Mouse (Mus musculus): ENCODE measurements around the gene Coasy. TPM values are rescaled to one million over a fixed set of nuclear protein-coding genes. Genes with fewer than 3 reads are reported as not detected.

The Coasy gene
- total RNA-seq (2015) = 19.8 and 28.1 TPM in 2 replicates
- 28.0 and 31.7 TPM in 2 replicates for total RNA-seq (2017)

DNA sequence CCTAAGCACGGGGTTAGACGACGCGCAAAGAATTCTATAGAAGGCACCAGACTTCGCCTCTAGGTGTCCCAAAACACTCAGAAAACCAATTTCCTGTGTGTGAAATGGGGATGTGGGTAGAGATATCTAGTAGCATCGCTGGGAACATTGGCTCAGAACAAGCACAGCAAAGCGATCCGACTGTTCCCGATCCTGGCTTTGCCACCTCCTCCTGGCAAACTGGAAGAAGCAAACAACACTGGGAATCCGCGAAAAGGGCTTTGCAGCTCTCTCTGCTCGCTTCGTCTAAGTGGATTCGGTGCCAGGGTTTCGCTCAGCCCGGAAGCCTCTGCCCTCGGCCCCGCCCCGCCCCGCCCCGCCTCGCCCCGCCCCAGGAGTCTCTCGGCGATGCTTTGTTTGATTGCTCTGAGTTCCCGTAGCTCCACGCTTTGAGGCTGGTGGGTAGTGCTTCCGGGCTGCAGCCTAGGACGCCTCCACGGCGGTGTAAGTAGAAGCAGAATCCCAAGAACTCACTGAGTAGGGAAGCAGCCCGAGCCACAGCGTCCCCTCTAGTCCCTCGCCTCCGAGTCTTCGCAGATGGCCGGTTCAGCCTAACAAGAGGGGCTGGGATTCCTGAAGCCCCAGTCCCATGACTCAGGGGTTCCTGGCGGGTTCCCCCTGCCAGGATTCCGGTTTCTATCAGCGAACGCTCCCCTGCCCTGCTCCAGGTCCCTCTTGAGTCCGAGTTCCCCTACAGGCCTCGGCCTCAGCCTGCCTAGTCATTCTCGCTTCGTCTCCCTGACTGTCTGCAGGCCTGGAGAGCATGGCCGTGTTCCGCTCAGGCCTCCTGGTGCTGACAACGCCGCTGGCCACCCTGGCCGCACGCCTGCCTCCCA lies at the start of gene Coasy:
Gene Coasy (plus strand): TSS at position 358 of the 875 bp plus-strand sequence.
- ATAC-seq (replicated peaks; ENCODE audit: poor library complexity) = peak; percentile 70

DNA sequence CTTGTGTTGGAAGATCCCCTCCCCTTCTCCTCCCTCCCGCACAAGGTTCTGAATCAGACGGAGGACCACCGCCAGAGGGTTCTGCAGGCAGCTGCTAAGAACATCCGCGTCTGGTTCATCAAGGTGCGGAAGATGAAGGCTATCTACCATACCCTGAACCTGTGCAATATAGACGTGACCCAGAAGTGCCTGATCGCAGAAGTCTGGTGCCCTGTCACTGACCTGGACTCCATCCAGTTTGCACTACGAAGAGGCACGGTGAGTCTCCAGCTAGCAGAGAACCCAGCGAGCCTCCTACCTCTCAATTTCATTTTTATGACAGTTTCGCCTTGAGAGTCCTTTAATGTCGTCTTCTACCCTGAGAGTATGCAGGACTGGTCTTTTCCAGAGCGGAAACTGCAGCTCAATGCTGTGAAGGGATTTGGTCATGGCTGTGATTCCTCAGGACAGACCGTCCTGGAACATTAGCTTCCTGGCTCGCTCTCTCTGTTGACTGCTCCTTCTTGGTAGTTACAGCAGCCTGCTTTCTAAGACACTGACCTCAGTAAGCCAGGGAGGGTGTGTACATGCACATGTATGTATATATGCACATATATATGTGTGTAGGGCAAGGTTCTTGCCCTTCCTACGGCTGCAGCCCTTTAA lies 48.4 kb upstream of the Coasy start:
- ATAC-seq (replicated peaks; ENCODE audit: poor library complexity) = no peak

DNA sequence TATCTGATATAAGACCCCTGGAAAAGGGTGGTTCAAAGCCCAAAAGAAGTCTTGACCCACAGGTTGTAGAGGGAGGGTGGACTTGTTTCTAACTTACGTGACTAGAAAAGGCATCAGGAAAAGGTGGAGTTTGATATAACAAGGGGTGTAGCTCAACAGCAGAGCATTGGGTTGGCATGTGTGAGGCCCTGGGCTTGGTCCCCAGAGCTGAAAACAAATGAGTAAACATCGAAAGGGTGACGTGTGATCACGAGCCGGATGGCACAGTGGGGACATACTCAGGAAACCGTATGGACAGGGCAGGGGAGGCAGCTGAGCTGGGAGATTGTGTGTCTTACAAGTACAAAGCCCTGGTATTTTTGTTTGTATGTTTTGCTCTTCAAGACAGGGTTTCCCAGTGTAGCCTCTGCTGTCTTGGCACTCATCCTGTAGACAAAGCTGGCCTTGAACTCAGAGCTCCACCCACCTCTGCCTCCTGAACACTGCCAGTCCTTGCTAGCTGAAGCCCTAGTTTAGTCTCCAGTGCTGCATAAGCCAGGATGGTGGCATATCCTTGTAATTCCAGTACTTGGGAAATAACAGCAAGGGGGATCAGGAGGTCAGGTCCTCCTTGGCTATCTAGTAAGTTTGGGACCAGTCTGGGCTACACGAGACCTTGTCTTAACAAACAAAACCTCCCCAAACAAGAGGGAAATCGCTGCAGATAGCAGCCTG lies 47.6 kb upstream of the Coasy start:
- ATAC-seq (replicated peaks; ENCODE audit: poor library complexity) = no peak

GRCm38 (mm10) chr11:101035328-101035695 lies 47.1 kb upstream of the Coasy start:
- no peak for ATAC-seq (replicated peaks; ENCODE audit: poor library complexity)

- ATAC-seq (replicated peaks; ENCODE audit: poor library complexity) = no peak
These were observed 44.6 kb upstream of the Coasy start for GRCm38 (mm10) chr11:101037795-101038194.

GRCm38 (mm10) chr11:101045826-101046225 lies 36.5 kb upstream of the Coasy start:
- no peak for ATAC-seq (replicated peaks; ENCODE audit: poor library complexity)

GRCm38 (mm10) chr11:101046440-101046839 lies 35.9 kb upstream of the Coasy start:
- no peak for ATAC-seq (replicated peaks; ENCODE audit: poor library complexity)

GRCm38 (mm10) chr11:101047502-101047901 lies 34.9 kb upstream of the Coasy start:
- no peak for ATAC-seq (replicated peaks; ENCODE audit: poor library complexity)

DNA sequence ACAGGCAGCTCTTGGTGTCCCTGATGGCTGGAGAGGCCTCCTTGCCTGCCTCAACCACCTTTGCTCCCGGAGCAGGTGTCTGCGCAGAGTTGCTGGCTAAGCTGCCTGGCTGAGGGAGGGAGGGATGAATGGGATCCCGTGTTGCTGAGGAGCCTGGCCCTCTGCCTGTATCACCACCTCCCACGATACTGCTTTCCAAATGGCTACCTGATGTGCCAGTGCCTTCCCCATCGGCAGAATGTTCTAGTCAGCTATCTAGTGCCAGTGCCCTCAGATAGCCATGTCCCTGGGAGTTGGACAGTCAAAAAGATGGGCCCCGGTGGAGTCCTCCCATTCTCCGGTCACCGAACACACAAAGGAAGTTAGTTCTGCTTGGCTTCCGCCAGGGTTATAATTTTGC lies 32.0 kb upstream of the Coasy start:
- no peak for ATAC-seq (replicated peaks; ENCODE audit: poor library complexity)

- no peak for ATAC-seq (replicated peaks; ENCODE audit: poor library complexity)
These were observed 31.3 kb upstream of the Coasy start for GRCm38 (mm10) chr11:101051051-101051493.

DNA sequence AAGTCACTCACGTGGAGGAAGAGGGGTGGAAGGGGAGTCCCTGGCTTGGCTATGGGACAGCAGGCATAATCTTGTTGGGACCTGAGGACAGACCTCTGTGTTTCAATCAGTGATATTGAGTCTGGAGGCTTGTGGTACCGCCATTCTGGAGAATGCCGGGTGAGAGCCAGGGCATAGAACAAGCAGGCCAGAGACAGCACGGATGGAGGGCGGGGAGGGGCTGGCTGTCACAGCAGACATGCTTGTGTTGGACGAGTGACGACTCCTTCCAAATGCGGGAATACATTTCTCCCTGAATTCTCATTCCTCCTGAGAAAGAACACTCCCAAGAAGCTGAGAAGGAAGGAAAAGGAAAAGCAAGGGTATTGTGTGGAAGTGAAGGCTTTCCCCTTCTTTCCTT lies 30.7 kb upstream of the Coasy start:
- no peak for ATAC-seq (replicated peaks; ENCODE audit: poor library complexity)

GRCm38 (mm10) chr11:101052751-101053473 lies 29.5 kb upstream of the Coasy start:
- peak; percentile 43; the same call in 1 of the 2 replicates for ATAC-seq (replicated peaks; ENCODE audit: poor library complexity)

- ATAC-seq (replicated peaks; ENCODE audit: poor library complexity) = no peak
These were observed 28.4 kb upstream of the Coasy start for GRCm38 (mm10) chr11:101053974-101054373.

- 0 out of 2 replicates have a peak, but pooled peaks have one; percentile 32 for ATAC-seq (replicated peaks; ENCODE audit: poor library complexity)
These were observed 26.9 kb upstream of the Coasy start for GRCm38 (mm10) chr11:101055418-101055817.

GRCm38 (mm10) chr11:101056885-101057284 lies 25.5 kb upstream of the Coasy start:
- ATAC-seq (replicated peaks; ENCODE audit: poor library complexity) = no peak

DNA sequence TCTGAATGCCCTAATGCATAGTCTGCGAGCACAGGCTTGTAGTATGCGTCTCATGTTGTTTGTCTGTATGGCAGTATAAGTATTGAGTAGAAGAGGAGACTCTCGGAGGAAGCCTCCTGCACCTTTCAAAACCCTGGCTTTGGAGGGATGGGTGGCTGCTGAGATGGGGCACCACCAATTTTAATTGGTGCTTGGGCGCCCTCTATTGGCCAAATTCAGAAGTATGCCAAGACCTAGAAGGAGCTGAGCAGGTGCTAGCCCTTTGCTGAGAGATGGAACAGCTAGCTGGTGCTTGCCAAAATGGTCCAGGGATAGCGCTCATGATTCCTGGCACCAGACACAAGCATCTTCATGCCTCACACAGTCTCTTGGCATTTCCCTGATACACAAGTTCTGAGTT lies 24.5 kb upstream of the Coasy start:
- ATAC-seq (replicated peaks; ENCODE audit: poor library complexity) = peak; percentile 74

DNA sequence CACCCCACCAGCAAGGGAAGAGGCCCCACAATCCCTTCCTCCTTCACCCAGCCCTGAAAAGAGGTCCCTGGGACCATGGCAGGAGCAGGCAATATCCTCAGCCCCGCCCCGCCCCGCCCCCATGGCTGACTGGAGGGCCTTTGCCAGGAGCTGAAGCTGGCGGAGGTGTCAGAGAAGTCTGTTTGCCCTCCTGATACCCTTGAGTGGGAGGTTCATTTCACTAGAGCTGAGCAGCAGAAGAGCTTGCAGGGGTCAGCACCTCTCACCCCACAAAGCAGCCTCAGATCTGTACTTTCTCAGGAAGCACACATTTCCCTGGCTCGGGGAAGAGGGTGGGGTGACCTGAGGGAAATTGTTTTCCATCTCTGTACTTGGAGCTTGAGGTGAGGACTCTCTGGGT lies 23.6 kb upstream of the Coasy start:
- no peak for ATAC-seq (replicated peaks; ENCODE audit: poor library complexity)

DNA sequence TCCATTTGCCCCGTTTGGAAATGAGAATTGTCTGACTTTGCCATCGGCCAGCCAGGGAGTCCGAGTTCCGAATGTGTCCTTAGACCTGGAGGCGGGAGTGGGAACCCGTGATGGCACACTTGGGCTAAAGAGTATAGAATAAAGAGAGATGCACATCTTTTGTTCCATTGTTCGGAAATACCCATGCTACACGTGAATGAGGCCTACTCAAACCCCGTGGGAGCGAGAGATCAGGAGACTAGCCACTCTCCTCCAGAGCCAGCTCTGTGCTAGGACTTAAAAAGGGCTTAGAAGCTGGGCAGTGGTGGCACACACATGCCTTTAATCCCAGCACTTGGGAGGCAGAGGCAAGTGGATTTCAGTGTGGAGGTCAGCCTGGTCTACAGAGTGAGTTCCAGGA lies 22.9 kb upstream of the Coasy start:
- ATAC-seq (replicated peaks; ENCODE audit: poor library complexity) = no peak

DNA sequence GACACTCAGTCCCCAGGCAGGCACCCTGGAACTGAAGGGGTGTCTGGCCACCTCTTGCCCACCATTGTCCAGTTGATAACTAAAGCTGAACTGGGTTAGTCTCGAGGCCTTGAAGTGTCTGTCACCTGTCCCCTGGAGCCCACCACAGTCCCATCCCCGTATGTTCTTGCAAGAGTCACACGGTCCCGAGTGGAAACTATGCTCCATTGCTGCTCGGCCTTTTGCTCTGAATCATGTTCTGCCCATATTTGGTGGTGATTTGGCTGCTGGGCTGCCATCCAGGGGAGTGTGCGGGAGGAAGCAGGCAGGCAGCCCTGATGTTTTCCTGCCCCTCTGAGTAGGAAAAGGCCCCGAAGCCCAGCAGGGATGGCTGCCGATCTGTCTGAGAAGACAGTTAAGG lies 22.2 kb upstream of the Coasy start:
- no peak for ATAC-seq (replicated peaks; ENCODE audit: poor library complexity)

DNA sequence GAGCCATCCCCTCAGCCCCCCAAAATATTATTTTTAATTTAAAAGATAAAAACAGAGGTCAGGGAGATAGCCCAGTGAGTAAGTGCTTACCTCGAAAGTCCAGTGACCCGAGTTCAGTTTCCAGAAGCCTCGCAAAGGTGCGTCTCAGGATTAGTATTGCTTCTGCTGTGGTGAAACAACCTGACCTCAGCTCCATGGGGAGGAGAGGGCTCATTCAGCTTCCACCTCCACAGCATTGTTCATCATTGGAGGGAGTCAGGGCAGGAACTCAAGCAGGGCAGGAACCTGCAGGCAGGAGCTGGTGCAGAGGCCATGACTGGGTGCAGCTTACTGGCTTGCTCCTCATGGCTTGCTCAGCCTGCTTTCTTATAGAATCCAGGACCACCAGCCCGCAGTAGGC lies 21.3 kb upstream of the Coasy start:
- ATAC-seq (replicated peaks; ENCODE audit: poor library complexity) = no peak

Data from megakaryocyte progenitor cell, adult 5-6 weeks (primary cell).